ENCODE assay signal across 8 mouse cellular contexts in genomic region chr3:122274241-122275024, GRCm38 (mm10). TPM values are rescaled to one million over a fixed set of nuclear protein-coding genes. Genes with fewer than 3 reads are reported as not detected.
DNase-seq lines count a peak whose midpoint lies in the region; ATAC-seq and TF ChIP-seq lines count a peak whose summit lies in the region.

TSS of gene Dnttip2 (plus strand) at chr3:122274388.

- under 1% methylated on average over 57 of the region's 57 CpGs for WGBS in heart, embryonic 12.5 days
- WGBS in kidney, postnatal 0 days = under 1% methylated on average over 57 of the region's 57 CpGs
- under 1% methylated on average over 57 of the region's 57 CpGs for WGBS in liver, embryonic 14.5 days (ENCODE audit: insufficient replicate concordance)
- under 1% methylated on average over 57 of the region's 57 CpGs for WGBS in neural tube, embryonic 11.5 days
- WGBS in stomach, postnatal 0 days = under 1% methylated on average over 57 of the region's 57 CpGs

- peaks cover 57% of the 10 kb centered on the region for H3K4me1 ChIP-seq in erythroblast, embryonic 14.5 days (ENCODE audit: control insufficient read depth)
- H3K4me1 ChIP-seq in heart, embryonic 12.5 days (replicated peaks) = peaks cover 34% of the 10 kb centered on the region
- peaks cover 3% of the 10 kb centered on the region; the same call in 1 of the 2 replicates for H3K4me1 ChIP-seq in kidney, postnatal 0 days (replicated peaks; ENCODE audit: insufficient read depth, low read length)
- H3K4me1 ChIP-seq in liver, embryonic 14.5 days (replicated peaks; ENCODE audit: control insufficient read depth in 2 of 2, insufficient read depth in 2 of 2, low read length in 1 of 2) = peaks cover 18 to 25% of the 10 kb centered on the region in 2 experiments
- H3K4me1 ChIP-seq in neural tube, embryonic 11.5 days (ENCODE audit: control insufficient read depth, insufficient read depth, low read length) = peaks cover 15% of the 10 kb centered on the region
- no peaks in the 10 kb centered on the region for H3K4me1 ChIP-seq in stomach, postnatal 0 days (replicated peaks; ENCODE audit: control insufficient read depth, insufficient read depth)

- TF ChIP-seq POLR2A in brain, embryonic 14.5 days (IDR thresholded peaks at IDR 0.05; ENCODE audit: borderline replicate concordance, extremely low read depth, insufficient read depth, insufficient read length, poor library complexity, severe bottlenecking) = peak; percentile 35; the same call in 1 of the 2 replicates

- no peak within 1 kb of the TSS for H3K27ac ChIP-seq in heart, embryonic 12.5 days (ENCODE audit: poor library complexity, severe bottlenecking)
- peak within 1 kb of the TSS; percentile 72 for H3K27ac ChIP-seq in kidney, postnatal 0 days
- H3K27ac ChIP-seq in liver, embryonic 14.5 days = peak within 1 kb of the TSS; percentile 7
- H3K27ac ChIP-seq in neural tube, embryonic 11.5 days (ENCODE audit: low read depth, low read length) = no peak within 1 kb of the TSS
- peak within 1 kb of the TSS; percentile 88 for H3K27ac ChIP-seq in stomach, postnatal 0 days (replicated peaks)

- H3K4me3 ChIP-seq in erythroblast, embryonic 14.5 days (replicated peaks) = peak within 1 kb of the TSS; percentile 84
- peak within 1 kb of the TSS; percentile 78 for H3K4me3 ChIP-seq in heart, embryonic 12.5 days
- H3K4me3 ChIP-seq in kidney, postnatal 0 days (replicated peaks; ENCODE audit: low read depth, low read length) = peak within 1 kb of the TSS; percentile 82
- H3K4me3 ChIP-seq in liver, embryonic 14.5 days (ENCODE audit: insufficient read depth in 1 of 2, low read depth in 2 of 2, low read length in 2 of 2) = peak within 1 kb of the TSS; percentile 70 to 99
- H3K4me3 ChIP-seq in neural tube, embryonic 11.5 days (ENCODE audit: low read depth, low read length) = peak within 1 kb of the TSS; percentile 73
- peak within 1 kb of the TSS; percentile 98 for H3K4me3 ChIP-seq in stomach, postnatal 0 days (ENCODE audit: low read depth, low read length)

- peak; percentile 91 for DNase-seq in CD4-positive helper T cell, adult 2 months (ENCODE audit: low read depth, low spot score)
- DNase-seq in brain, embryonic 14.5 days (ENCODE audit: low read depth) = peak; percentile 99
- DNase-seq in kidney, postnatal 0 days (ENCODE audit: low spot score) = peak; percentile 98
- peak; percentile 86 to 90 (median 89) for DNase-seq in liver, embryonic 14.5 days (ENCODE audit: low read depth in 3 of 3, low spot score in 3 of 3)
- peak; percentile 97 for DNase-seq in neural tube, embryonic 11.5 days (ENCODE audit: low spot score)
- peak; percentile 94 for DNase-seq in stomach, postnatal 0 days (ENCODE audit: low spot score)

- no peak for TF ChIP-seq CTCF in brain, embryonic 14.5 days (IDR thresholded peaks at IDR 0.05; ENCODE audit: borderline replicate concordance, extremely low read depth, insufficient read depth, insufficient read length)
- no peak for TF ChIP-seq CTCF in kidney, postnatal 0 days (IDR thresholded peaks at IDR 0.05; ENCODE audit: low read depth)
- no peak for TF ChIP-seq CTCF in liver, embryonic 14.5 days (IDR thresholded peaks at IDR 0.05; ENCODE audit: low read depth)
- no peak for TF ChIP-seq CTCF in stomach, postnatal 0 days (IDR thresholded peaks at IDR 0.05; ENCODE audit: low read depth)

- peaks cover 60% of the 10 kb centered on the region for H3K36me3 ChIP-seq in erythroblast, embryonic 14.5 days (ENCODE audit: control insufficient read depth)
- H3K36me3 ChIP-seq in heart, embryonic 12.5 days = peaks cover 44% of the 10 kb centered on the region
- peaks cover 31% of the 10 kb centered on the region for H3K36me3 ChIP-seq in kidney, postnatal 0 days (ENCODE audit: insufficient read depth, low read length)
- H3K36me3 ChIP-seq in liver, embryonic 14.5 days (replicated peaks; ENCODE audit: control insufficient read depth, insufficient read depth, low read depth) = peaks cover 45% of the 10 kb centered on the region
- H3K36me3 ChIP-seq in neural tube, embryonic 11.5 days (ENCODE audit: control insufficient read depth, insufficient read depth, low read length) = peaks cover 4% of the 10 kb centered on the region
- H3K36me3 ChIP-seq in stomach, postnatal 0 days (ENCODE audit: control insufficient read depth, insufficient read depth, low read length) = peaks cover 15% of the 10 kb centered on the region

- peak; percentile 94 for ATAC-seq in heart, embryonic 12.5 days (ENCODE audit: insufficient number of reproducible peaks, low FRiP score)
- ATAC-seq in kidney, postnatal 0 days (replicated peaks; ENCODE audit: low FRiP score, low read depth) = peak; percentile 97
- peak; percentile 90 for ATAC-seq in liver, embryonic 14.5 days (ENCODE audit: insufficient read depth)
- ATAC-seq in neural tube, embryonic 11.5 days (ENCODE audit: insufficient read depth, low FRiP score, low TSS enrichment) = peak; percentile 93
- ATAC-seq in stomach, postnatal 0 days (ENCODE audit: low FRiP score, low TSS enrichment) = peak; percentile 97

- H3K9ac ChIP-seq in heart, embryonic 12.5 days = peak within 1 kb of the TSS; percentile 88
- peak within 1 kb of the TSS; percentile 86 for H3K9ac ChIP-seq in kidney, postnatal 0 days (ENCODE audit: low read depth, low read length)
- H3K9ac ChIP-seq in liver, embryonic 14.5 days (replicated peaks) = peak within 1 kb of the TSS; percentile 97
- H3K9ac ChIP-seq in neural tube, embryonic 11.5 days (ENCODE audit: low read length) = peak within 1 kb of the TSS; percentile 75
- peak within 1 kb of the TSS; percentile 94 for H3K9ac ChIP-seq in stomach, postnatal 0 days (ENCODE audit: low read length)

- H3K4me2 ChIP-seq in heart, embryonic 12.5 days = peak within 1 kb of the TSS; percentile 81
- H3K4me2 ChIP-seq in kidney, postnatal 0 days (ENCODE audit: low read length) = peak within 1 kb of the TSS; percentile 88
- H3K4me2 ChIP-seq in liver, embryonic 14.5 days (ENCODE audit: low read depth) = peak within 1 kb of the TSS; percentile 75
- peak within 1 kb of the TSS; percentile 64 for H3K4me2 ChIP-seq in neural tube, embryonic 11.5 days (ENCODE audit: low read depth)
- H3K4me2 ChIP-seq in stomach, postnatal 0 days (replicated peaks; ENCODE audit: low read depth) = peak within 1 kb of the TSS; percentile 89

- no peaks in the 10 kb centered on the region for H3K27me3 ChIP-seq in erythroblast, embryonic 14.5 days (ENCODE audit: control insufficient read depth)
- no peaks in the 10 kb centered on the region for H3K27me3 ChIP-seq in heart, embryonic 12.5 days (replicated peaks)
- H3K27me3 ChIP-seq in kidney, postnatal 0 days (ENCODE audit: insufficient read depth, low read length) = no peaks in the 10 kb centered on the region
- no peaks in the 10 kb centered on the region for H3K27me3 ChIP-seq in liver, embryonic 14.5 days (ENCODE audit: control insufficient read depth, insufficient read depth, low read length)
- H3K27me3 ChIP-seq in neural tube, embryonic 11.5 days (ENCODE audit: control insufficient read depth, insufficient read depth, low read length) = no peaks in the 10 kb centered on the region
- H3K27me3 ChIP-seq in stomach, postnatal 0 days (ENCODE audit: control insufficient read depth, insufficient read depth, low read length) = no peaks in the 10 kb centered on the region

- no peaks in the 10 kb centered on the region for H3K9me3 ChIP-seq in erythroblast, embryonic 14.5 days (ENCODE audit: control insufficient read depth, low read length)
- H3K9me3 ChIP-seq in heart, embryonic 12.5 days (replicated peaks) = no peaks in the 10 kb centered on the region
- H3K9me3 ChIP-seq in kidney, postnatal 0 days (replicated peaks; ENCODE audit: low read length) = no peaks in the 10 kb centered on the region
- no peaks in the 10 kb centered on the region for H3K9me3 ChIP-seq in liver, embryonic 14.5 days (ENCODE audit: control insufficient read depth, low read length)
- H3K9me3 ChIP-seq in neural tube, embryonic 11.5 days (ENCODE audit: control insufficient read depth, low read length) = no peaks in the 10 kb centered on the region
- no peaks in the 10 kb centered on the region for H3K9me3 ChIP-seq in stomach, postnatal 0 days (ENCODE audit: control insufficient read depth, low read length)

- no peak for TF ChIP-seq EP300 in liver, embryonic 14.5 days (IDR thresholded peaks at IDR 0.05; ENCODE audit: low read depth)
- no peak for TF ChIP-seq EP300 in stomach, postnatal 0 days (optimal IDR thresholded peaks at IDR 0.05)

RNA-seq across cellular contexts. Expression of gene Dnttip2, which starts in this region (rescaled TPM):
- 24.2 and 27.7 TPM in 2 replicates for polyA plus RNA-seq in brain, embryonic 14.5 days (2012; rRNA removed)
- 0.62 and 0.87 TPM in 2 replicates for polyA plus RNA-seq in erythroblast, embryonic 14.5 days (2012)
- polyA plus RNA-seq in heart, embryonic 12.5 days (2016; fragmentation: Nextera tagmentation; extraction: Ambion mirVana) = 50.1 and 53.4 TPM in 2 replicates
- polyA plus RNA-seq in kidney, postnatal 0 days (2015; fragmentation: Nextera tagmentation; extraction: Ambion mirVana) = 60.4 and 62.2 TPM in 2 replicates
- polyA plus RNA-seq in liver, embryonic 14.5 days (2012; rRNA removed) = 12.2 and 24.0 TPM in 2 replicates
- 36.5 and 37.0 TPM in 2 replicates for polyA plus RNA-seq in liver, embryonic 14.5 days (2014; fragmentation: Nextera tagmentation; extraction: Ambion mirVana)
- 83.2 and 87.4 TPM in 2 replicates for polyA plus RNA-seq in neural tube, embryonic 11.5 days (2014; fragmentation: Nextera tagmentation; extraction: Ambion mirVana)
- 37.1 and 39.2 TPM in 2 replicates for polyA plus RNA-seq in stomach, postnatal 0 days (2015; fragmentation: Nextera tagmentation; extraction: Ambion mirVana)

Comparison
In these comparisons a context has a peak if more than half of its experiments do, and no peak if none do; other contexts are left out.
1. H3K27ac ChIP-seq: peak in kidney, postnatal 0 days (single experiment), liver, embryonic 14.5 days (single experiment) and stomach, postnatal 0 days (single experiment); none in heart, embryonic 12.5 days (single experiment) and neural tube, embryonic 11.5 days (single experiment).
2. Peak in every context shown above with its lines, with median percentiles within 50 percentile points of each other: DNase-seq, H3K4me3 ChIP-seq, ATAC-seq, H3K4me2 ChIP-seq and H3K9ac ChIP-seq.